Mouse (Mus musculus) heart, embryonic 15.5 days (tissue): ENCODE results near the gene Chchd2. TPM values are rescaled to one million over a fixed set of nuclear protein-coding genes. Genes with fewer than 3 reads are reported as not detected.

ENCODE experiments used
- ATAC-seq: fragments of 200-750 bp; cut with Nextera tagmentation; replicated peaks from 2 replicates; pipeline ENCODE4 v1.8.0; 2017; ENCODE audit warnings: low read depth, moderate TSS enrichment; ENCODE audit not compliant: insufficient number of reproducible peaks, insufficient read depth, low FRiP score
- H3K27ac ChIP-seq: fragments of 300-500 bp; sonication (generic); 2 replicates; pipeline ENCODE4 v1.5.1; 2015; ENCODE audit warnings: mild to moderate bottlenecking, inconsistent platforms
- H3K27me3 ChIP-seq: fragments of 300-500 bp; sonication (generic); 2 replicates; pipeline ENCODE4 v1.6.1; 2015; ENCODE audit warnings: inconsistent platforms
- H3K36me3 ChIP-seq: fragments of 300-500 bp; sonication (generic); 2 replicates; pipeline ENCODE4 v1.6.1; 2015; ENCODE audit warnings: mild to moderate bottlenecking, inconsistent platforms
- H3K4me1 ChIP-seq: fragments of 300-500 bp; sonication (generic); replicated peaks from 2 replicates; pipeline ENCODE4 v1.6.1; 2015; ENCODE audit warnings: inconsistent platforms
- H3K4me2 ChIP-seq: fragments of 300-500 bp; sonication (generic); 2 replicates; pipeline ENCODE4 v1.6.1; 2015; ENCODE audit warnings: inconsistent platforms, mild to moderate bottlenecking, moderate library complexity
- H3K4me3 ChIP-seq: fragments of 300-500 bp; sonication (generic); 2 replicates; pipeline ENCODE4 v1.5.1; 2015; ENCODE audit warnings: mild to moderate bottlenecking, inconsistent platforms
- H3K9ac ChIP-seq: fragments of 300-500 bp; sonication (generic); 2 replicates; pipeline ENCODE4 v1.6.1; 2015; ENCODE audit warnings: mild to moderate bottlenecking, inconsistent platforms
- H3K9me3 ChIP-seq: fragments of 300-500 bp; sonication (generic); replicated peaks from 2 replicates; pipeline ENCODE4 v1.6.1; 2016; ENCODE audit warnings: inconsistent platforms
- WGBS: fragments of 180-500 bp; shearing (Covaris S2); methylation state at CpG from one replicate; pipeline ENCODE4 v1.1.7; 2015; ENCODE audit warnings: mixed read lengths; 5-methylcytosine and 5-hydroxymethylcytosine counted together
- polyA plus RNA-seq: library from polyadenylated mRNA; unstranded; fragments of >200 nt; fragmentation: Nextera tagmentation; extraction: Ambion mirVana; gene quantifications from 2 replicates; pipeline ENCODE4 v1.2.1, GENCODE M21; 2015

Chchd2 gene
- polyA plus RNA-seq, 1 experiment from 2014 or later = 921 TPM

- Histone ChIP-seq H3K36me3 (peaks cover 25% of the 10 kb centered on the region), H3K27me3 (no peaks in the 10 kb centered on the region), H3K9me3 (no peaks in the 10 kb centered on the region), H3K27ac (peak overlapping the region; percentile 38), H3K4me1 (peaks cover 12% of the 10 kb centered on the region), H3K9ac (no peak overlapping the region), H3K4me3 (no peak overlapping the region), H3K4me2 (no peak overlapping the region)
- ATAC-seq = no peak
- 57% methylated on average over 9 of the region's 9 CpGs for WGBS
Measured at GRCm38 (mm10) chr5:129877731-129878455, 9.4 kb downstream of the Chchd2 start.

- no peak for ATAC-seq
- Histone ChIP-seq H3K9ac (no peak overlapping the region), H3K4me1 (peaks cover 12% of the 10 kb centered on the region), H3K27ac (no peak overlapping the region), H3K4me3 (no peak overlapping the region), H3K4me2 (no peak overlapping the region), H3K36me3 (peaks cover under 1% of the 10 kb centered on the region; the same call in 1 of the 2 replicates), H3K27me3 (no peaks in the 10 kb centered on the region), H3K9me3 (no peaks in the 10 kb centered on the region)
- WGBS = 73% methylated on average over 11 of the region's 11 CpGs
Measured at GRCm38 (mm10) chr5:129875098-129875497, 12.2 kb downstream of the Chchd2 start.

- Histone ChIP-seq H3K36me3 (no peaks in the 10 kb centered on the region), H3K27ac (no peak overlapping the region), H3K9me3 (no peaks in the 10 kb centered on the region), H3K9ac (no peak overlapping the region), H3K4me3 (no peak overlapping the region), H3K27me3 (no peaks in the 10 kb centered on the region), H3K4me2 (no peak overlapping the region), H3K4me1 (peaks cover 12% of the 10 kb centered on the region)
- 77% methylated on average over 12 of the region's 12 CpGs for WGBS
- ATAC-seq = no peak
Measured at GRCm38 (mm10) chr5:129873942-129874341, 13.3 kb downstream of the Chchd2 start.

GRCm38 (mm10) chr5:129871238-129871637, 16.0 kb downstream of the Chchd2 start:
- H3K9me3 ChIP-seq = no peaks in the 10 kb centered on the region
- H3K4me1 ChIP-seq = no peaks in the 10 kb centered on the region
- no peak overlapping the region for H3K27ac ChIP-seq
- no peaks in the 10 kb centered on the region for H3K36me3 ChIP-seq
- no peak overlapping the region for H3K9ac ChIP-seq
- H3K4me2 ChIP-seq = no peak overlapping the region
- H3K27me3 ChIP-seq = no peaks in the 10 kb centered on the region
- H3K4me3 ChIP-seq = no peak overlapping the region
- WGBS = 73% methylated on average over 2 of the region's 2 CpGs
- no peak for ATAC-seq

GRCm38 (mm10) chr5:129869238-129869995, 17.9 kb downstream of the Chchd2 start:
- Histone ChIP-seq H3K4me1 (peaks cover under 1% of the 10 kb centered on the region; the same call in 1 of the 2 replicates), H3K27me3 (no peaks in the 10 kb centered on the region), H3K4me3 (no peak overlapping the region), H3K36me3 (no peaks in the 10 kb centered on the region), H3K9ac (no peak overlapping the region), H3K4me2 (no peak overlapping the region), H3K9me3 (no peaks in the 10 kb centered on the region), H3K27ac (no peak overlapping the region)
- WGBS = 81% methylated on average over 19 of the region's 19 CpGs
- ATAC-seq = no peak

GRCm38 (mm10) chr5:129865841-129866240, 21.4 kb downstream of the Chchd2 start:
- Histone ChIP-seq H3K27ac (no peak overlapping the region), H3K27me3 (no peaks in the 10 kb centered on the region), H3K4me1 (peaks cover 4% of the 10 kb centered on the region), H3K4me2 (no peak overlapping the region), H3K9ac (no peak overlapping the region), H3K4me3 (no peak overlapping the region), H3K36me3 (peaks cover 13% of the 10 kb centered on the region), H3K9me3 (no peaks in the 10 kb centered on the region)
- ATAC-seq = no peak
- WGBS = 85% methylated on average over 12 of the region's 12 CpGs

- 12% methylated on average over 18 of the region's 18 CpGs for WGBS
- Histone ChIP-seq H3K36me3 (peaks cover 22% of the 10 kb centered on the region), H3K9me3 (no peaks in the 10 kb centered on the region), H3K27ac (no peak overlapping the region), H3K27me3 (no peaks in the 10 kb centered on the region), H3K9ac (peak overlapping the region; percentile 31; the same call in 1 of the 2 replicates), H3K4me1 (peaks cover 4% of the 10 kb centered on the region), H3K4me3 (peak overlapping the region; percentile 24), H3K4me2 (peak overlapping the region; percentile 48)
- no peak for ATAC-seq
Measured at GRCm38 (mm10) chr5:129864467-129864866, 22.8 kb downstream of the Chchd2 start.

GRCm38 (mm10) chr5:129862325-129862724, 24.9 kb downstream of the Chchd2 start:
- H3K4me2 ChIP-seq = no peak overlapping the region
- peaks cover 29% of the 10 kb centered on the region for H3K36me3 ChIP-seq
- H3K27ac ChIP-seq = no peak overlapping the region

GRCm38 (mm10) chr5:129856414-129856813, 30.9 kb downstream of the Chchd2 start:
- H3K4me3 ChIP-seq = no peak overlapping the region
- no peak overlapping the region for H3K9ac ChIP-seq
- no peaks in the 10 kb centered on the region for H3K27me3 ChIP-seq
- no peaks in the 10 kb centered on the region for H3K4me1 ChIP-seq
- no peaks in the 10 kb centered on the region for H3K9me3 ChIP-seq
- H3K4me2 ChIP-seq = no peak overlapping the region
- WGBS = 82% methylated on average over 5 of the region's 5 CpGs
- ATAC-seq = no peak
- no peak overlapping the region for H3K27ac ChIP-seq
- H3K36me3 ChIP-seq = peaks cover 23% of the 10 kb centered on the region

More at GRCm38 (mm10) chr5:129862325-129862724, 24.9 kb downstream of the Chchd2 start:
- ATAC-seq = no peak
- 95% methylated on average over 6 of the region's 6 CpGs for WGBS
- H3K9me3 ChIP-seq = no peaks in the 10 kb centered on the region
- H3K4me3 ChIP-seq = no peak overlapping the region
- no peaks in the 10 kb centered on the region for H3K27me3 ChIP-seq
- no peak overlapping the region for H3K9ac ChIP-seq
- peaks cover 4% of the 10 kb centered on the region for H3K4me1 ChIP-seq

GRCm38 (mm10) chr5:129855163-129855562, 32.1 kb downstream of the Chchd2 start:
- H3K4me3 ChIP-seq = no peak overlapping the region
- no peak overlapping the region for H3K4me2 ChIP-seq
- no peaks in the 10 kb centered on the region for H3K9me3 ChIP-seq
- H3K9ac ChIP-seq = no peak overlapping the region
- H3K27me3 ChIP-seq = no peaks in the 10 kb centered on the region
- H3K36me3 ChIP-seq = peaks cover 21% of the 10 kb centered on the region
- no peak for ATAC-seq
- WGBS = 43% methylated on average over 5 of the region's 5 CpGs
- H3K4me1 ChIP-seq = no peaks in the 10 kb centered on the region
- no peak overlapping the region for H3K27ac ChIP-seq

- Histone ChIP-seq H3K36me3 (peaks cover 26% of the 10 kb centered on the region), H3K4me1 (peaks cover 14% of the 10 kb centered on the region), H3K9ac (peak overlapping the region; percentile 72), H3K27ac (peak overlapping the region; percentile 79; the same call in 1 of the 2 replicates), H3K4me3 (peak overlapping the region; percentile 86), H3K4me2 (peak overlapping the region; percentile 66), H3K9me3 (no peaks in the 10 kb centered on the region), H3K27me3 (no peaks in the 10 kb centered on the region)
- no peak for ATAC-seq
- 39% methylated on average over 8 of the region's 8 CpGs for WGBS
Measured at GRCm38 (mm10) chr5:129847558-129847820, 39.8 kb downstream of the Chchd2 start.
